Mouse (Mus musculus) layer of hippocampus, postnatal 10 days (tissue): ENCODE results near the gene Atpaf2. TPM values are rescaled to one million over a fixed set of nuclear protein-coding genes. Genes with fewer than 3 reads are reported as not detected.
A peak's percentile ranks its signal among the peaks of the same experiment; 100 is the strongest.

Source experiments
- DNase-seq, 2 experiments: peaks; one replicate each; pipeline ENCODE4 v3.0.0; 2021; ENCODE audit warnings: low spot score in 2 of 2
- total RNA-seq, 2 experiments: library from RNA; stranded (reverse); gene quantifications; 2 replicates each; pipeline ENCODE4 v1.2.3; 2021

Atpaf2 gene
- total RNA-seq, 2 experiments from 2014 or later, result 28.3 to 31.8 TPM

- DNase-seq, result no peak
Measured at GRCm38 (mm10) chr11:60406606-60407005, 11.7 kb downstream of the Atpaf2 start.

DNA sequence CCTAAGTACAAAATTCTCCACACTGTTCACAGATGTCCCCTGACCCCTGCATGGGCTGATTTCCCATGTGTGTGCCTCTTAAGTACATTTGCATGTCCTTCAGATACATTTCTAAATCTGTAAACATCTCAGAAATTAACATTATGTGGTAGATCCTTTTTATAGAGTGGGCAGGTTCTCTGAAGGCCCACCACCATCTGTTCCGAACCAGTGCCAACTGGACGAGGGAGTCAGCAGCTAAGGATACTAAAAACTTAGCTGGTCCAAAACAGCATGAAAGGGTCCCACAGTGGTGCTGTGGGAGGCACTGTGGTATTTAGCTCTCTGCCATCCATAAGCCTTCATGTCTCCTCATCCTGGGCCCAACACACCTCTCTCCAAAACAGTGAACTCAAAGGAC is 21.1 kb downstream of the Atpaf2 start:
- DNase-seq, result no peak

- DNase-seq, result peak; percentile 32 to 35
Measured at GRCm38 (mm10) chr11:60396546-60396945, 21.7 kb downstream of the Atpaf2 start.

DNA sequence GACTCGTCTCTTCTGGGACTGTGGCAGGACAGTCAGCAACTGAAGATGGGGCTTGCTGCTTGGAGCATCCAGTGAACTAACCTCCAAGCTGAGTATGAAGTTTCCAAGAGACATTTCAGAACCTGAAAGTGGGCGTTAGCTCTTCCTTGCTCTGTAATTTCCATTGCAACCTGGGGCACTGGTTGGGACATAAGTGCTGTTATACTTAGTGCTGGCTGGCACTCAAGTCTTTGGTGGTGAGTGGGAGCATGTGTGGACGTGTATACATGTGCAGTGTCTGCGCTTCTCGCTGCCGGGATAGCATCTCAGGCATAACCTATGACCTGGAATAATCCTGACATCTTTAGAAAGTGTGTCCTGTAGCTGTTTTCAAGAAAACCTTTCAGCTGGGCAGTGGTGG is 26.9 kb downstream of the Atpaf2 start:
- DNase-seq, result no peak

GRCm38 (mm10) chr11:60387944-60388343 is 30.3 kb downstream of the Atpaf2 start:
- no peak for DNase-seq

DNA sequence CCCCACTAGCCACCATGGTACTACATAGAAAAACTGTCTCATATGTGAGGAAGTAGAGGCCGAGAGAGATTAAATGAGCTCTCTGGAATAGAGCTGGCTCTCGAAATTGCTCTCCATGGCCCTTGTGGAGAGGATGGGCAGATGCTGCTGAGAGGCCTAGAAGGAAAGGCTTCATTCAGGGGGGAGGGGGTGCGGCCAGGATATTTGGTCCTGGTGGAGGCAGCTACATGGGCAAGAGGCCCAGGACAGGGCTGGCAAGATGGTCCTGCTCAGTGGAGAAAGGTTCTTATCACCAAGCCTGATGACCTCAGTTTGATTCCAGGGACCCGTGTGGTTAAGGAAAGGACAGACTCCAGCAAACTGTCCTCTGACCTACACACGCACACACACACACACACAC is 32.3 kb downstream of the Atpaf2 start:
- peak in 1 of 2 experiments; percentile 24 for DNase-seq

- peak; percentile 61 to 74 for DNase-seq
Measured at GRCm38 (mm10) chr11:60384762-60385421, 33.4 kb downstream of the Atpaf2 start.

GRCm38 (mm10) chr11:60383518-60383917 is 34.7 kb downstream of the Atpaf2 start:
- no peak for DNase-seq

DNA sequence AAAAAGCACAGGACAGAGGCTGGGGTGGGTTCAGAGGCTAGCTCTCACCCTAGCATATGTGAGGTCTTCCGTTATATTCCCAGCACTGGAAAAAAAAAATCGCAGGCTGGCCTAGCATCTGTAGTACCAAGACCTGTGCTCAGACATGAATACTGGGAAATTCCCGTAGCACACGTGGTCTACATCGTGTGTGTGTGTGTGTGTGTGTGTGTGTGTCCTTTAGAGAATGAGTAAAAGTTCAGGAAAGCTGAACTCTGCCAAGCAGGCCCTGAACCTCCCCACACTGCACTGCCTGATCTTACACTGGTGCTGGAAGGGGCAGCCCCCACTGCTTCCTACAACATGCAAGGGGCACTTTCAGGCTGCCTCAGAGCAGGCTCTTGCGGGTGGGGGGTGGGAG is 43.8 kb downstream of the Atpaf2 start:
- no peak for DNase-seq

- DNase-seq, result no peak
Measured at GRCm38 (mm10) chr11:60370431-60370830, 47.8 kb downstream of the Atpaf2 start.

- no peak for DNase-seq
Measured at GRCm38 (mm10) chr11:60369448-60369847, 48.8 kb downstream of the Atpaf2 start.

DNA sequence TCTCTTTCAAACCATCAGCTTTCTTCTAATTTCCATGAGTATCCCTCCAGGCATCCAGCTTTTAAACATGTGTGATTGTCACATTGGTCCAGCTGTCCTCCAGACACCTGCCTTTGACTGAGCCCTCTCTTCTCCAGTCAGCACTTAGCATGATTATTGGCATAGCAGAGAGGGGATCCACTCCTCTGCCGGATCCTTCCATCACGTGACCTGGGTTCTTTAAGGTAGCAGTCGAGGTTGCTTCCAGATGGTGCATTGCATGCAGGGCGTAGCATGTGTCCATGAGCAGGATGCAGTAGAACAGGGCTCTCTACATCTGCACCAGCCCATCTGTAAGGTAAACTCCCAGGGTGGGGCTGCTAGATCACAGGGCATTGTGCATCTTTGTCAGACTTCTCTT is 49.3 kb downstream of the Atpaf2 start:
- DNase-seq, result no peak

DNA sequence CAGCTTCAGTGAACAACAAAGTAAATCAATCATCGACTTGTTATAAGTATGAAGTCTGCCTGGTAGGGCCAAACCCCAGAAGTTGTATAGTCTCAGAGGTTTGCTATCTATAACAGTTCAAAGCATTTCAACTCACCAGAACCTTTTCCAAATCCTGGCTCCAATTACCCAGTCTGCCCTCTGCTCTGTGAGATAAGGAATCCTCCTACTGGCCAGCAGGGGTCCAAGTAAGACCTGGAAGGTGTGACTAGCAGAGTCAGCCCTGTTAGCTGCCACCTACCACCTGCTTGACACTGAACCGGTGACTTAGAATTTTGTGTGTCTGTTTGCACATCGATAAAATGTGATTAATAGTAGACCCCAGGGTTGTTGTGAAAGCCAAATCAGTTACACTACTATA is 51.0 kb downstream of the Atpaf2 start:
- no peak for DNase-seq

- no peak for DNase-seq
Measured at GRCm38 (mm10) chr11:60366239-60367019, 51.8 kb downstream of the Atpaf2 start.

DNA sequence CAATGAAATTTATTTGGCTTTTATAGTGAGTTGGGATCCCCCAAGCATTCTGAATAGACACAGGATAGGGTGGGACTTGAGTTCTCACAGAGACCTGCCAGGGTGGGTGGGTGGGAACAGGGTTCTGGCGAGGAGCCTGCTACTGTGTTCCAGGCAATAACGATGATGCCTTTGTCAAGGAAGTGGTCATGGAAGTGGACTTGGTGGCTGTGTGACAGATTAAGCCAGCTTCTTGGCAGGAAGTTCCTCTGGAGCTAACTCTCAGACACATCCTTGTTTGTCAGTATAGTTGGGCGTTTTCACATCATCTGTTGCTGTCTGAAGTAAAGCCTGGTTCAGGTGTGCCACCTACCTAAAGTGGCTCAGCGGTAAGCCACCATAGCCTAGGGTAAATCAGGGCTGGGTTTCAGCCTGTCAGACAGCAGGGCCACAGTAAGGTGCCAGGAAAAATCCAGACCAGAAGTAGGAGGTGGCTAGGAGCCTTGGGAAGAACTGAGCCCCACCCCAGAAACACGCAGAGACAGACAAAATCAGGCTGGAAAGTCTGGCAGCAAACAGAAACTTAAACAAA is 57.5 kb downstream of the Atpaf2 start:
- no peak for DNase-seq

GRCm38 (mm10) chr11:60359936-60360335 is 58.3 kb downstream of the Atpaf2 start:
- DNase-seq, result no peak

- no peak for DNase-seq
Measured at GRCm38 (mm10) chr11:60359138-60359537, 59.1 kb downstream of the Atpaf2 start.

DNA sequence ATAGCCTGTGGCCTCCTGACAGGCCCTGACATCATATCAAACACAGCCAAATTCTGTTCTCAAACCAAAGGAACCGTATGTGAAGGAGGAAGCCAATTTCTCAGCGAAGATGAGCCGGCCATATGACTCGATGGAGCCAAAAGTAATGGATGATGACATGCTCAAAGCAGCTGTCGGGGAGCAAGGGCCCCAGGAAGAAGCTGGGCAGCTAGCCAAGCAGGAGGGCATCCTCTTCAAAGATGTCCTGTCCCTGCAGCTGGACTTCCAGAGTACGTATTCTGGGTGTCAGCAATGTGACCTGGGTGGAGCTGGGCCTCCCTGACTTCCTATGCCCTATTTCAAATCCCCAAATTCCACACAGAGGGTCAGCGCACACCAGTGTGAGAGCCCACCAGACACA is 59.7 kb downstream of the Atpaf2 start:
- no peak for DNase-seq

GRCm38 (mm10) chr11:60357116-60357515 is 61.1 kb downstream of the Atpaf2 start:
- DNase-seq, result no peak

DNA sequence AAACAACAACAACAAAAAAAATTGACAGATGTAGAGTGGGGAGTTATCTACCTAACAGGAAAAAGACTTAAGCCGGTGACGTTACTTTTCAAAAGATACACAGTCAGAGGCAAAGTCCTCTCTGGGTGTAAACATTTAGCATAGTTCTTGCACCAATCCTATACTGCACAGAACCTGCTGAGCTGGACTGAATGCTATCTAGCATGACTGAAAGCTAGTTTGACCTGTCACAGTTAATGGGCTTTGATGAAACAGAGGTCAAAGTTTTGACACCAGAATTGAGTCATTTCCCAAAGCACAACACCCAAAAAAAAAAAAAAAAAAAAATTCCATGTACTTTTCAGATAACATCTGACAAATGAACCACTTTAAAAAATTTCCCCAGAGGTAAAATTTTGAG is 62.3 kb downstream of the Atpaf2 start:
- DNase-seq, result no peak

DNA sequence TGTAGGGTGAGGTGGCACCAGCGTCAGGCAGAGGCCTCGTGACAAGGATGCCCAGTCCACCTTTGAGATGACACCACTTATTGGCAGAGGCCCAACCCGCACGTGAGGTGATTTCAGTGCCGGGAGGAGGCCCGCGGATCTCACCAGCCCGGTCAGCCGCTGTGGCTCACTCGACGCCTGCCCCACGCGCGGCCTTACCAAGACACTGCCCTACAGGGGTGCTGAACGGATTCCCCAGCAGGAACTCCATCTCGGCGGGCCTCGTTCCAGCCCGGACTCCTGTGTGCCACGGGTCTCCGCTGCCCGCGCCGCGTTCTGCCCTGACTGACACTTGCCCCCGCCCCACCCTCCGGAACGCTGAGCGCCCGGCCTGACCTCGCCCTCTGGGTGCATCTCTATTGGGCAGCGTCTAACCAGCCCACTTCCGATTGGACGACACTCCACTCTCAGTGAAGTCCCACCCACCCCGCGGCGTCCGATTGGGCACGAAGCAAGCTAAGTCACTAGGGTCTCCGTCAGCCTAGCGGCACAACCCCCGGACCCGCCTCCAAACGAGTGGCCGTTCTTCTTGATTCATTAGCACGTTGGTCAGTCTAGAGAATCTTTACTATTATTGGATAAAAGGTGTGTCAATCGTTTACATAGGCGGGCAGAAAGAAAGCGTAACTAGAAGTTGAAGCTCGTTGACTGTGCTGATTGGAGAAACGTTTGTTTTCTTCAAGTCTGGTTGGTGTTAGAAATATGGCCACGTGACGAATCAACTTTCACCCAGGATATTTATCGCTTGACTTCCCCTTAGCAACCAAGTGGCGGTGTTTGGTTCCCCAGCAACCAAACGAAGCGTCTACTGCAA is 65.5 kb downstream of the Atpaf2 start, which contains the start of the genes Tom1l2 and Drc3:
Gene Tom1l2 (minus strand): TSS at position 347 of the 853 bp plus-strand sequence.
Gene Drc3 (plus strand): TSS at position 771 of the 853 bp plus-strand sequence.
- DNase-seq, result peak; percentile 98
